9 mouse cellular contexts compared by ENCODE assay signal in the genomic region with DNA sequence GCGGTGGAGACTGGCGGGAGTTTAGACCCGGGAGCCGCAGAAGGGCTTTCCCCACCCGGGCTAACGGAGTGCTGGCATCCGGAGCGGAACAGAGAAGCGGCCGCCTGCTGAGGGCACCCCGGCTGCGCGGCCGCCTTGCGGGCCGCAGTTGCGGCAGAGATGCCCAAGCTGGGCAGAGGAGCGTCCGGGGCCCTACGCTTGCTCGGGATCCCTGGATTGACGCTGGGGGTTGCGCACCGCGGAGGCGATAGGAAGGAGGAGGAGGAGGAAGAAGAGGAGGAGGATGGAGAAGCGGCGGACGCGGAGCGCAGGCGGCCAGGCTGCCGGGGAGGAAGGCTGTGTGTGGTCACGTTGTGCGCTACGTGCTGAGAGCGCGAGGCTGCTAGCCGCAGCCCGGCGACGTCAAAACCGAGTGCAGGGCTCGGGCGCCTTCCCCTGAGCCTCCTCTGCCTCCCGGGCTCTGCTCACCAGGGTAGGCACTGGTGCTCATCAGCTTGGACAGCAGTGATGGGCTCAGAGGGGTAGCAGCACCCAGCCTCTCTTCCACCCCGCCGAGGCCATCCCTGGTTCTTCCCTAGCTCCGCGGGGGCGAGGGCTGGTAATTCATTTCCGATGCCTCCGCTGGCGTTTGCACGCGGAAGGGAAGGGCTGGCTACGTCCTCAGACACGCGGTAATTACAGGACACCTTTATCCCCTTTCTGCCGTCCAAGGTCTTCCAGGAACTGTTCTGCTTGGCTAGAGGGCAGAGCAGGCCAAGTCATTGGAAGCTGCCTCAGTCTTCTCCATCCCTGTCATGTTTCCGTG. TPM values are rescaled to one million over a fixed set of nuclear protein-coding genes. Genes with fewer than 3 reads are reported as not detected.
DNase-seq lines count a peak whose midpoint lies in the region; ATAC-seq lines count a peak whose summit lies in the region.
"Had no signal": no experiment of that assay in that cellular context is flagged by ENCODE, and none has a peak within 500 bp of the region (broad histone marks: within the 10 kb centered on the region; RNA-seq: fewer than 3 reads in every experiment).

A gene (minus strand): TSS at position 329 of the 805 bp plus-strand sequence.

- peak within 1 kb of the TSS; percentile 74 for H3K4me3 ChIP-seq in forebrain, embryonic 12.5 days (replicated peaks)
- H3K4me3 ChIP-seq in hindbrain, embryonic 12.5 days, result peak within 1 kb of the TSS; percentile 72

- peak; percentile 80 for ATAC-seq in forebrain, embryonic 12.5 days (ENCODE audit: low FRiP score)
- peak; percentile 73 for ATAC-seq in hindbrain, embryonic 12.5 days (ENCODE audit: low FRiP score)

- H3K36me3 ChIP-seq in forebrain, embryonic 12.5 days (replicated peaks), result no peaks in the 10 kb centered on the region
- H3K36me3 ChIP-seq in hindbrain, embryonic 12.5 days, result no peaks in the 10 kb centered on the region

- no peaks in the 10 kb centered on the region for H3K9me3 ChIP-seq in forebrain, embryonic 12.5 days
- no peaks in the 10 kb centered on the region for H3K9me3 ChIP-seq in hindbrain, embryonic 12.5 days (replicated peaks)

- peak; percentile 16 for DNase-seq in gastrocnemius, postnatal 10 days
- DNase-seq in gastrocnemius, adult 8-10 months (ENCODE audit: low spot score in 2 of 2), result no peak
- peak; percentile 5 for DNase-seq in c-Kit-positive CD71-negative TER-119-negative erythroid progenitor cells, embryonic 14.5 days (ENCODE audit: low read depth)
- peak; percentile 59 to 81 for DNase-seq in left cerebral cortex, postnatal 10 days (ENCODE audit: extremely low spot score in 1 of 2, low spot score in 2 of 2)
- DNase-seq in neural tube, embryonic 10.5 days (ENCODE audit: extremely low spot score, low spot score), result peak; percentile 70
- no peak for DNase-seq in thymus, postnatal 25 days

- intact Hi-C loops in left cerebral cortex, postnatal 10 days (cut with DNase I), result loop anchor here (10.0 kb wide), 2 partner anchors 1288 to 1818 kb away; no protein-coding TSS in a partner anchor

- H3K4me2 ChIP-seq in forebrain, embryonic 12.5 days, result peak within 1 kb of the TSS; percentile 93
- H3K4me2 ChIP-seq in hindbrain, embryonic 12.5 days (replicated peaks), result peak within 1 kb of the TSS; percentile 90

- peaks cover 9% of the 10 kb centered on the region; the same call in 1 of the 2 replicates for H3K27me3 ChIP-seq in forebrain, embryonic 12.5 days
- H3K27me3 ChIP-seq in hindbrain, embryonic 12.5 days, result peaks cover 8% of the 10 kb centered on the region

- H3K4me1 ChIP-seq in forebrain, embryonic 12.5 days, result peaks cover 12% of the 10 kb centered on the region; the same call in 1 of the 2 replicates
- H3K4me1 ChIP-seq in hindbrain, embryonic 12.5 days, result peaks cover 6% of the 10 kb centered on the region; the same call in 1 of the 2 replicates

- H3K27ac ChIP-seq in forebrain, embryonic 12.5 days, result peak within 1 kb of the TSS; percentile 76
- peak within 1 kb of the TSS; percentile 90 for H3K27ac ChIP-seq in hindbrain, embryonic 12.5 days

- H3K9ac ChIP-seq in forebrain, embryonic 12.5 days, result peak within 1 kb of the TSS; percentile 79
- H3K9ac ChIP-seq in hindbrain, embryonic 12.5 days, result peak within 1 kb of the TSS; percentile 82

- WGBS in forebrain, embryonic 12.5 days, result under 1% methylated on average over 58 of the region's 61 CpGs
- WGBS in hindbrain, embryonic 12.5 days, result under 1% methylated on average over 43 of the region's 61 CpGs

RNA-seq across cellular contexts. Expression of the gene that starts here (rescaled TPM):
- under 1 TPM; 0.47 to 0.70 TPM for total RNA-seq in gastrocnemius, postnatal 10 days (2021)
- 1 to 10 TPM in 1 of 4 experiments, under 1 TPM in 2, not detected in 1; 0.04 to 2.0 (median 0.15) TPM for total RNA-seq in gastrocnemius, adult 8-10 months (2022)
- polyA plus RNA-seq in forebrain, embryonic 12.5 days (2016; fragmentation: Nextera tagmentation; extraction: Ambion mirVana), result 8.6 and 9.9 TPM in 2 replicates
- polyA plus RNA-seq in hindbrain, embryonic 12.5 days (2016; fragmentation: Nextera tagmentation; extraction: Ambion mirVana), result 14.0 and 15.1 TPM in 2 replicates
- 10 to 100 TPM; 57.7 to 65.1 TPM for total RNA-seq in left cerebral cortex, postnatal 10 days (2021)
- polyA plus RNA-seq: C2C12 had no signal

Comparison
In these comparisons a context has a peak if more than half of its experiments do, and no peak if none do; other contexts are left out.
1. RNA of the gene that starts here (total RNA-seq): 57.7 to 65.1 TPM in left cerebral cortex, postnatal 10 days; 0.47 to 0.70 TPM in gastrocnemius, postnatal 10 days and 0.04 to 2.0 TPM in gastrocnemius, adult 8-10 months; every median in the first group is over 10 times any median in the second.
2. Peak in DNase-seq in gastrocnemius, postnatal 10 days; RNA of the gene not detected or under 1 TPM.
3. DNase-seq: peak in c-Kit-positive CD71-negative TER-119-negative erythroid progenitor cells, embryonic 14.5 days (single experiment), left cerebral cortex, postnatal 10 days (2 of 2) and neural tube, embryonic 10.5 days (single experiment); none in gastrocnemius, adult 8-10 months (0 of 2) and thymus, postnatal 25 days (single experiment).